Mouse (Mus musculus) kidney, adult 8-10 months (tissue): ENCODE measurements around the gene Fabp7.

Experiments used
- DNase-seq, 2 experiments: peaks; one replicate each; pipeline ENCODE4 v3.0.0; 2022

Gene Fabp7

DNA sequence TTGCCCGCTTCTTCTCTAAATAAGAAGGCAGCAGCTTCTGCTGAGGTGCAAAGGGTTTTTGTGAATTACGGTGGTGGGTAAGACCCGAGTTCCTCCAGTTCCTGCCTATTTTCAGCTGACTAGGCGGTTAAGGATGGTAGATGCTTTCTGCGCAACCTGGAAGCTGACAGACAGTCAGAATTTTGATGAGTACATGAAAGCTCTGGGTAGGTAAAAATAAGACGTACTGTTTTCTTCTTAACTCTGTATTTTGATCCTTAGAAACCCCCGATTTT is at the start of gene Fabp7:
TSS of gene Fabp7 (plus strand) at position 6 of the 275 bp plus-strand sequence.
- DNase-seq: no peak

DNA sequence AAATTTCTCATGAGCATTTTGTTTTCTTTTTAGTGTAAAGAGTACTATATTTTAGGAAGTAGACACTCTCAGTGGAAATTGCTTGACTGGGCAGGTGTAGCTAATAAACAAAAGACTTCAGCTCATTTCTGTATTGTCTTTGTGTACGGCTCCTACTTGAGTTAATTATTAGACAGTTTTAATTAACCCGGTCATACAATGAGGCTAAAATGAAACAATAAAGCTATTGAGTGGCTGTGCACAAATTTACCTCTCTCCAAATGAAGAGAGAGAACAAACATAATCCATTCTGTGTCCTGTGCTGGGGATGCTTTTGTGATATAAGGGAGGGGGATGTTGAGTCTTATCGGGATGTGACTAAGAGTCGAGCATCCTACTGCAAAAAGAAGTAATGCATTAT is 43.9 kb upstream of the Fabp7 start:
- DNase-seq: no peak

DNA sequence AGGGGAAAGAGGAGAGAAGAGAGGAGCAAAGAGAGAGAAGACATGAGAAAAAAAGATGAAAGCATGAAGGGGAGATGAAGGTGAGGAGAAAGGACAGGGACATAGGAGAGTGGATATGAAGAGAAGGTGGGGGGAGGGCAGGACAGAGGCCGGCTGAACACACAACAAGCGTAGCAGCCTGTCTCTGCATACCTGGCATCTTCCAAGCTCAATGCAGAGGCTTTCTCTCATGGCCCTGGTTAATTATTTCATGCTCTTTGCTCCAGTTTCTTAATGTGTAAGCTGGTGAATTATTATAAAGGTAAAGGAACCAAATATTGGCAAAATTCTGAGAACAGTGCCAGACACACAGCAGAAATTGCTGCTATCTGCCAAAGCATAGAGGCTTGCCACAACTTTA is 43.3 kb upstream of the Fabp7 start:
- peak; percentile 42 to 50 for DNase-seq

GRCm38 (mm10) chr10:57743045-57743444 is 41.6 kb upstream of the Fabp7 start:
- DNase-seq: no peak

DNA sequence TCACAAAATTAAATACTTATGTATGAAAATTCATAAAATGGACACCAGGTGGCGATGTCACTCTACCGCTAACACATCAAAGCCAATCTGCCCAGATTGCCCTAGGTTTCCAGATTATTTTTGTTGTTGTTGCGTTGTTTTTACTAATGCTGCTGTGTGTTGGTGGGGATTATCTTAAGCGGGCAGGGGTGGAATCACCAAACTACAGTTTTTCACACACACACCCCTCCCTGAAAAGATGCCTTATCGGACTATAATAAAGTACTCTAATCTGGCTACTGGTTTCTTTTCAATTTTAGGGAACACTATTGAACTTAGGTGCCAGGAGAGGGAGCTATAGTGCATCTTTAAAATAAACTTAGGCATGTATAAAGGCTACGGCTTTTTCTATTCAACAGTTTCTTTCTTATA is 41.1 kb upstream of the Fabp7 start:
- peak; percentile 29 to 36 for DNase-seq

DNA sequence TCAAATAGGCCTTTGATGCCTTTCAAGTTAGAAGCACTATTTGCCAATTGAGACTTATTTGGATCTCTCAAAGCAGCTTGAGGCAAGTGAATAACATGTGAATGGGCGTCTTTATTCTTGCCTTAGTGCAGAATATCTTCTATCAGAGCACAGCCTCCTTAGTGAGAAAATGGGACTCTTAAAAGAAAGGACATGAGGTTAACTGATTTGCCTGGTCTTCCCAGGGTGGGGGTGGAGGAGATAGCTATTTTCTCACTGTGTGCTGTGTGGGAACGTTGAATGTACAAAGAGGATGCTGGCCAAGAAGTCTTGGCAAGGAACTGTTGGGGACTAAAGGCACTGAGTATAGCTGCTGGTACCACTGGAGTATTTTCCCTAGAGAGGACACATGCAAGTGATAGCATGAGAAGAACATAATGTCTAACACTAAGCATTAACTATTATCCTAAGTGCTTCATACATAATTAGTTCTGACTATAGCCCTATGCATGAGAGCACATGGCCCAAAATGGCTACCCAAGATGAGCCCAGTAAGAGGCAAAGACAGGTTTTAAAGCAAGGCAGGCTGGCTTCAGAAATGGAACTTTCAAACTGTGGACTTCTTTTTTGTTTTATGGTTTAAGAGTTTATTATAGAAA is 40.4 kb upstream of the Fabp7 start:
- DNase-seq: no peak

DNA sequence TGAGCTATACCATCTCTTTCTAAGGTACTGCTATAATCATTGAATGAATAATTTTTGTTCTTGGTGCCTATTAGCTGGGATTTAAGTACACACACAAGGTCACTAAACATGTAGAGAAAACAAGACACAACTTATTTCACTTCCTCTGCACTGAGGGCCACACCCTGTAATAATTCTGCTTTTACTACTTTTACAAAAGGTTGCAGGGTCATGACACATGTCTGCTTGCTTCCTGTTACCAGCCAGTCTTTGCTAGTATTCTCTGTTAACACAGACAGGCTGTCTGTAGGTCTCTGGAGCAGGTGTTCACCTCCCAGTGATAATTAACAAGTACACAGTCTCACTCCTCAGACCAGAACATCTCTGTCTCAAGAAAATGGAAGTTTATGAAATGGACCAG is 39.2 kb upstream of the Fabp7 start:
- no peak for DNase-seq

DNA sequence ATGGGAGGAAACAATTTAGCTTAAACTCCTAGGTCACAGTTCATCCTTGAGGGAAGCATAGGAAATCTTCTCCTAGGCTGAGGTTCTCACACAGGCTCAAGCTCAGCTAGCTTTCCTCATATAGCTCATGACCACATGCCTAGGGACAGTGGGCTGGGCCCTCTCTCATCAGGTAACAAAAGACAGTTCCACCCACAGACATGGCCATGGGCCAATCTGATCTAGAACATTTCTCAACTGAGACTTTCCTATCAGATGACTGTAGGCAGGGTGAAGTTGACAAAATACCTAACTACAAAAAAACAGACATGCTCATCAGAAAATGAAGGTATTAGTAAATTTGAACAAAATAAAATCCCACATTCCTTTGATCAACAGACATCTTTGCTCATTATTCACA is 37.6 kb upstream of the Fabp7 start:
- no peak for DNase-seq

DNA sequence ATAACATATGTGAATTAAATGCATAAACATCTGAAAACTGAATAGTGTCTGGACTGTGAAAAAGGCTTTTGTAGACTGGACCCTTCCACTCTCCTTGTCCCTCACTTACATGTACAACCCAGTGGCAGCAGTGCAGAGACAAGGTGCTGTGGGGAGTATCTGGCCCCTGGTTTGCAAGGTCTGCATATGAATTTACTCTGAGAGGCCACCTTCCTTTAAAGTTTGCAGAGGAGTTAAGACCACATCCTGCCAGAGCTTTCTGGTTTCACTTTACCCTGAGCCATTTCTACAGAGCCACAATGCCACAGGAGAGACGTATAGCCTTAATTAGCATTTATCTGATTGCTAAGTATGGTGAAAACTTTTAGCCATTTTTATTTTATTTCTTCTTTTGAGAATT is 31.3 kb upstream of the Fabp7 start:
- DNase-seq: no peak

DNA sequence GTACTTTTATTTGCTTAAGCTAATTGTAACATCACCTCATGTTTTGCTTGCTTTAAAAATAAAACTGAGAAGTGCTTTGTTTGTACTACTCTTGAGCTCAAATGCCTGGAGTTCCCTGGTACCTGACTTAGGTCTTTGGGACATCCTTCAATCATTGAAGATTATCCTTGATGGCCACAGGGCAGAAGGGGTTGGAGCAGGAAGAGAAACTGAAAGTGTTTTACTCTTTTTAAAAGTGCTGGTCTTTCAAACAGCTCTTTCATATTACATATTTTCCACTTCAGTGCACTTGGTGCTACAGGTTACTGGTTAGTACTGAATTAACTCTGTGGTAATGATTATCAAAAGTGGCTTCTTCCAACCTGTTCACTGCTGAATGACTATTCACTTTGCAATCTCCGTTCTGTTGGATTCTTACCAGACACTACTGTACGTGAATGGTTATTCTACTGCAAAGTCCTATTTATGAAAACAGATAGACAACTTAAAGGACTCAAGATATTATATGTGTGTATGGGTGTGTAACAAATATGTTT is 29.4 kb upstream of the Fabp7 start:
- DNase-seq: peak in 1 of 2 experiments; percentile 6

GRCm38 (mm10) chr10:57758999-57759398 is 25.7 kb upstream of the Fabp7 start:
- DNase-seq: no peak

DNA sequence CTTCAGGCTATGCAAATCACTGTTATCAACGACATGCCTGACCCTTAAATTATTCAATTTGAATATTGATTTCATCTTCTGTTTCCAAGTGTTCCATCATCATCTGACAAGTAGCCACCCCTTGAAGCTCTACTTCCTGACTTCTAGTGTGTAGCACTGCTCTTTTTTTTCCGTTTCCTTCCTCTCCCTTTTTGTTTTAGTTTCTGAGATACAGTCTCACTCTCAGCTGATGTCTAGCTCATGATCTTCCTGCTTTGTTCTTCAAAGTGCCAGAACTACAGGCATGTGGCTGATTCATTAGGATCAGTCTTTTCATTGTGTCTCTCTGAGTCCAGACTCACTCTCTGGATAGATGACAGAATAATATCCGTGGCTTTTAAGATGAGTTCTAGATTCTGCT is 24.0 kb upstream of the Fabp7 start:
- DNase-seq: no peak

GRCm38 (mm10) chr10:57763044-57763443 is 21.6 kb upstream of the Fabp7 start:
- DNase-seq: no peak

GRCm38 (mm10) chr10:57783289-57784130 is 1.2 kb upstream of the Fabp7 start:
- DNase-seq: no peak

DNA sequence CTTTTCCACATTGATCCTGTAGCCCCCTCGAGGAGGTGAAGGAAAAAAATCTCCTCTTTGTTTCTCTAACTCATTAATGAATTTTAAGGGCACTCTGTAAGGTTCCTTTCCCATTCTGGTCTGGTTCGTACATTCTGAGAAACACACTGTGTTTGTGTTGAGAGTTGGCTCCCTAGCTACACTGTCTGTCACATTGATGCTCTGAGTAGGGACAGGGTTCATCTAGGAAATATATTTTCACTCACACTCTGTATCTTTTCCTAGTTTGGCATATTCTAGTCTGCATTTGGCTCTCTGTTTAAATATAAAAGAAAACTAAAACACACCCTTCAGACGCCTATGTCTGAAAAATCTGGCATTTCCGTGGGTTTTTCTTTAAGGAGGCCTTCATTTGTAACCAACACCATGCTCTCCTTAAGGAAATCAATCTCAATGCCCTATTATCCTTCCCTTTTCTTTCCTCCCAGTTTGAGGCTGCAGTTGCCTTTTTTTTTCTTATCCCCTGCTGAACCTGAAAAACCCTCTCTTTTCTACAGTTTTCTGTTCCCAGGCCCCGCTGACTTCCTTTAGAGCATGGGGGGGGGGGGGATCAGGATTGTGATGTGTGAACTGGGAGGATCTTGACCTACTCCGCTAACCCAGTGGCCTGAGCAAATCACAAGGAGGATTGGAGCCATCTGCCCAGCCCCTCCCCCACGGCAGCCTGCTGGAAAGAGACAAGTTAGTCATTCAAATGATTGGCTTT is 378 bp upstream of the Fabp7 start:
- DNase-seq: peak; percentile 80 to 85

DNA sequence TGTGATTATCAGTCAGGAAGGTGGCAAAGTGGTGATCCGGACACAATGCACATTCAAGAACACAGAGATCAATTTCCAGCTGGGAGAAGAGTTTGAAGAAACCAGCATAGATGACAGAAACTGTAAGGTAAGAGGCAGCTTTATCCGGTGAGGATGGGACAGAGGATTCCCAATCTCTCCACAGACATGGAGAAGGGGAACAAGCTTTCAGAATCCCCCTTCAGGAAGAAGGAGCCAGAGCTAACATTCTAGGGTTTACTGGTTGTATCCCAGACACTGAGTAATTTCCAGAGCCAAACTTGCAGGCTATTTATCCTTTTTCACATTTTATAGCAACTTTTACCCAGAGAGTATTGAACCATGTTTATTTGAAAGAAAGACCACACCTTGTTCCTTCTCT is 871 bp downstream of the Fabp7 start:
- DNase-seq: no peak

DNA sequence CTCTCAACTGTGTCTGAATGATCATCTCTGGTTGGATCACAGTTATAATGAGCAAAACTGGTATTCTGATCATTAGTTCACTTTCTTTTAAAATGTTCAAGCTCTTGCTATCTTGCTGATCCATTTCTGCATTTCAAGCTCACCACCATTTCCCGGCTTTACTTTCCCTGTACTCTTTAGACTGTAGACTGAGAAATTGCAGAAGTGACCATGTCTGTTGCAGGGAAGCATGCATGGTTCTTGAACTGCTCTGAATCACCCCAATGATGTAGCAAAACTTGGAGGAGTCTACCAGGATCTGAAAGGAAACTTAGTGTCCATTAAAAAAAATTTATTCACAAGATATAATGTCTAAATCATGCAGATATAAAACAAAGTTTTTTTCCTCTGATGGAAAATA is 8.3 kb downstream of the Fabp7 start:
- DNase-seq: no peak

DNA sequence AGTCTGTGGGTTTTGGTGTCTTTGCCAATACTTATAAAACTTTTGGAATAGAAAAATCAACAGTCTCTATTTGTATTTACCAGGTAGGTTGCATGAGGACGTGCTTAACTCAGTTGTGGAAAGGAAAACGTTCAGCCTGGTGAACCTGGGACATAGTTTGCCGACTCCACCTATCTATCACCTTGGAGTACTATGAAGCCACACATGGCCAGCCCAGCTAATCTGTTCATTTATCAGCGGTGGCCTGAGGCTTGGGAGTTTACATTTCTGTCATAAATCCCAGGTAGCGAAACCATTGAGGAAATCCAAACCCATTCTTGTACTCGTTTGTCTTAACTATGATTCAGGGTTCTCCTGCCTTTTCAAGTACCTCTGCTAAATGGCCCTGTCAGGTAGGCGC is 9.3 kb downstream of the Fabp7 start, which contains the start of gene Smpdl3a:
TSS of gene Smpdl3a (plus strand) at position 318 of the 400 bp plus-strand sequence.
- no peak for DNase-seq

- peak; percentile 69 to 71 for DNase-seq
These were observed 10.1 kb downstream of the Fabp7 start for GRCm38 (mm10) chr10:57794491-57795461.

- DNase-seq: peak in 1 of 2 experiments; percentile 30
These were observed 10.9 kb downstream of the Fabp7 start for GRCm38 (mm10) chr10:57795542-57795941.

DNA sequence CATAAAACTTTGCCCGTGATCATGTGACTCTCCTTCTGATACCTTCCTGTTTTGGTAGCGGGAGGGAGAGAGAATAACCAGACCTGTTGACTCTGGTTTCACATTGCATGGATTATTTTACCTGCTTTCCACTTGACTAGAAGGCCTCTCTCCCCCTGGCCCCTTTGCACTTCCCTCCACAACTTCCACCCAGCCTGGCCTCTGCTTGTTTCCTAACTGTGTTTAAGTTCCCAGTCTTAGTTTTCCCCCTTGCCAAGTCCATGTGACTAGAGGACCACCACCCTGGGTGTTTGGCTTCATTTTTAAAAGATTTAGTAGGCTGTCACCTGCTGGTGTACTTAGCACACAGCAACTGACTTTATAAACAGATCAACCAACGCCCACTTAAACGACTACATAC is 11.4 kb downstream of the Fabp7 start:
- peak in 1 of 2 experiments; percentile 54 for DNase-seq

DNA sequence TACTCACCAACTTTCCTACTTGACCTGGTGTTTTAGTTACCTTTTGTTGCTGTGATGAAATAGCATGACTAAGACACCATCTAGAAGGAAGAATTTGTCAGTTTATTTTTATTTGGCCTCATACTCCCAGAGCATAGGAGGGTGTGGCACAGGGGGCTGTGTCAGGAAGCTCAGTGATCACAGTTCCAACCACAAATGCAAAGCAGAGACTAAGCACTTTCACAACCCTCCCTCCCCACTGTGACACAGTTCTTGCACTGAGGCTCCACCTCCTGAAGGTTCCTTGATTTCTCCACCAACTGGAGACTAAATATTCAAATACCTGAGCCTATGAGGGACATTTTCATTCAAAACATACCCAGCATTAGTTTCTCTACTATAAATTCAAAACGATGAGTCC is 14.8 kb downstream of the Fabp7 start:
- DNase-seq: no peak
